Mouse (Mus musculus): Measurements from ENCODE around the gene Pde4d. TPM values are rescaled to one million over a fixed set of nuclear protein-coding genes. Genes with fewer than 3 reads are reported as not detected.

Pde4d gene
- polyA plus RNA-seq, 1 experiment from 2014 or later, result 13.6 TPM

GRCm38 (mm10) chr13:109834935-109835334, 1385.2 kb downstream of the Pde4d start:
- no peaks in the 10 kb centered on the region for H3K36me3 ChIP-seq (ENCODE audit: control insufficient read depth, insufficient read depth, low read length)
- ATAC-seq (ENCODE audit: low read depth) (no peak), DNase-seq (ENCODE audit: low spot score) (no peak)
- no peak overlapping the region for H3K4me2 ChIP-seq (ENCODE audit: low read depth, low read length)
- no peaks in the 10 kb centered on the region for H3K27me3 ChIP-seq (replicated peaks; ENCODE audit: control insufficient read depth, insufficient read depth, low read length)
- no peaks in the 10 kb centered on the region for H3K4me1 ChIP-seq (ENCODE audit: control insufficient read depth, insufficient read depth, low read length)
- H3K4me3 ChIP-seq (ENCODE audit: low read depth, low read length), result no peak overlapping the region
- no peak overlapping the region for H3K9ac ChIP-seq (ENCODE audit: low read depth, low read length)
- no peaks in the 10 kb centered on the region for H3K9me3 ChIP-seq (ENCODE audit: control insufficient read depth, low read length)
- no peak overlapping the region for H3K27ac ChIP-seq (replicated peaks; ENCODE audit: low read depth, low read length)
- WGBS, result 94% methylated on average over 3 of the region's 3 CpGs

GRCm38 (mm10) chr13:109837453-109837852, 1387.7 kb downstream of the Pde4d start:
- no peak overlapping the region for H3K27ac ChIP-seq (replicated peaks; ENCODE audit: low read depth, low read length)
- no peak for ATAC-seq (ENCODE audit: low read depth)
- 49% methylated on average over 11 of the region's 11 CpGs for WGBS
- H3K4me2 ChIP-seq (ENCODE audit: low read depth, low read length), result no peak overlapping the region; the same call in 1 of the 2 replicates
- H3K4me3 ChIP-seq (ENCODE audit: low read depth, low read length), result no peak overlapping the region
- H3K27me3 ChIP-seq (replicated peaks; ENCODE audit: control insufficient read depth, insufficient read depth, low read length), result no peaks in the 10 kb centered on the region
- no peaks in the 10 kb centered on the region for H3K9me3 ChIP-seq (ENCODE audit: control insufficient read depth, low read length)
- H3K36me3 ChIP-seq (ENCODE audit: control insufficient read depth, insufficient read depth, low read length), result no peaks in the 10 kb centered on the region
- no peak overlapping the region for H3K9ac ChIP-seq (ENCODE audit: low read depth, low read length)
- peak; percentile 60 for DNase-seq (ENCODE audit: low spot score)
- no peaks in the 10 kb centered on the region for H3K4me1 ChIP-seq (ENCODE audit: control insufficient read depth, insufficient read depth, low read length)

- DNase-seq (ENCODE audit: low spot score), result no peak
- H3K36me3 ChIP-seq (ENCODE audit: control insufficient read depth, insufficient read depth, low read length), result no peaks in the 10 kb centered on the region
- H3K4me3 ChIP-seq (ENCODE audit: low read depth, low read length), result no peak overlapping the region
- H3K27ac ChIP-seq (replicated peaks; ENCODE audit: low read depth, low read length), result no peak overlapping the region
- no peak for ATAC-seq (ENCODE audit: low read depth)
- H3K9me3 ChIP-seq (ENCODE audit: control insufficient read depth, low read length), result no peaks in the 10 kb centered on the region
- no peak overlapping the region for H3K4me2 ChIP-seq (ENCODE audit: low read depth, low read length)
- WGBS, result 86% methylated on average over 7 of the region's 7 CpGs
- no peaks in the 10 kb centered on the region for H3K27me3 ChIP-seq (replicated peaks; ENCODE audit: control insufficient read depth, insufficient read depth, low read length)
- no peak overlapping the region for H3K9ac ChIP-seq (ENCODE audit: low read depth, low read length)
- no peaks in the 10 kb centered on the region for H3K4me1 ChIP-seq (ENCODE audit: control insufficient read depth, insufficient read depth, low read length)
Measured at GRCm38 (mm10) chr13:109837921-109838320, 1388.2 kb downstream of the Pde4d start.

GRCm38 (mm10) chr13:109840251-109840650, 1390.5 kb downstream of the Pde4d start:
- Histone ChIP-seq H3K9ac (ENCODE audit: low read depth, low read length) (no peak overlapping the region), H3K36me3 (ENCODE audit: control insufficient read depth, insufficient read depth, low read length) (no peaks in the 10 kb centered on the region), H3K4me1 (ENCODE audit: control insufficient read depth, insufficient read depth, low read length) (no peaks in the 10 kb centered on the region), H3K27me3 (replicated peaks; ENCODE audit: control insufficient read depth, insufficient read depth, low read length) (no peaks in the 10 kb centered on the region), H3K4me2 (ENCODE audit: low read depth, low read length) (no peak overlapping the region), H3K9me3 (ENCODE audit: control insufficient read depth, low read length) (no peaks in the 10 kb centered on the region), H3K27ac (replicated peaks; ENCODE audit: low read depth, low read length) (no peak overlapping the region), H3K4me3 (ENCODE audit: low read depth, low read length) (no peak overlapping the region)
- 27% methylated on average over 2 of the region's 2 CpGs for WGBS
- DNase-seq (ENCODE audit: low spot score), result no peak
- no peak for ATAC-seq (ENCODE audit: low read depth)

- Histone ChIP-seq H3K27ac (replicated peaks; ENCODE audit: low read depth, low read length) (no peak overlapping the region), H3K9ac (ENCODE audit: low read depth, low read length) (no peak overlapping the region), H3K4me3 (ENCODE audit: low read depth, low read length) (no peak overlapping the region), H3K9me3 (ENCODE audit: control insufficient read depth, low read length) (no peaks in the 10 kb centered on the region), H3K27me3 (replicated peaks; ENCODE audit: control insufficient read depth, insufficient read depth, low read length) (no peaks in the 10 kb centered on the region), H3K36me3 (ENCODE audit: control insufficient read depth, insufficient read depth, low read length) (no peaks in the 10 kb centered on the region), H3K4me2 (ENCODE audit: low read depth, low read length) (no peak overlapping the region), H3K4me1 (ENCODE audit: control insufficient read depth, insufficient read depth, low read length) (no peaks in the 10 kb centered on the region)
- ATAC-seq (ENCODE audit: low read depth), result no peak
- DNase-seq (ENCODE audit: low spot score), result no peak
- WGBS, result 81% methylated on average over 2 of the region's 2 CpGs
Measured at GRCm38 (mm10) chr13:109841140-109841822, 1391.5 kb downstream of the Pde4d start.

- DNase-seq (ENCODE audit: low spot score), result no peak
- Histone ChIP-seq H3K4me1 (ENCODE audit: control insufficient read depth, insufficient read depth, low read length) (no peaks in the 10 kb centered on the region), H3K27me3 (replicated peaks; ENCODE audit: control insufficient read depth, insufficient read depth, low read length) (no peaks in the 10 kb centered on the region), H3K4me2 (ENCODE audit: low read depth, low read length) (no peak overlapping the region), H3K27ac (replicated peaks; ENCODE audit: low read depth, low read length) (no peak overlapping the region), H3K4me3 (ENCODE audit: low read depth, low read length) (no peak overlapping the region), H3K36me3 (ENCODE audit: control insufficient read depth, insufficient read depth, low read length) (no peaks in the 10 kb centered on the region), H3K9me3 (ENCODE audit: control insufficient read depth, low read length) (no peaks in the 10 kb centered on the region), H3K9ac (ENCODE audit: low read depth, low read length) (no peak overlapping the region)
- no peak for ATAC-seq (ENCODE audit: low read depth)
- WGBS, result 96% methylated on average over 2 of the region's 2 CpGs
Measured at GRCm38 (mm10) chr13:109842982-109843381, 1393.2 kb downstream of the Pde4d start.

GRCm38 (mm10) chr13:109844828-109845227, 1395.1 kb downstream of the Pde4d start:
- no peak overlapping the region for H3K27ac ChIP-seq (replicated peaks; ENCODE audit: low read depth, low read length)
- 81% methylated on average over 6 of the region's 6 CpGs for WGBS
- H3K36me3 ChIP-seq (ENCODE audit: control insufficient read depth, insufficient read depth, low read length), result no peaks in the 10 kb centered on the region
- H3K4me1 ChIP-seq (ENCODE audit: control insufficient read depth, insufficient read depth, low read length), result no peaks in the 10 kb centered on the region
- H3K4me2 ChIP-seq (ENCODE audit: low read depth, low read length), result no peak overlapping the region
- no peak overlapping the region for H3K9ac ChIP-seq (ENCODE audit: low read depth, low read length)
- H3K9me3 ChIP-seq (ENCODE audit: control insufficient read depth, low read length), result no peaks in the 10 kb centered on the region
- H3K27me3 ChIP-seq (replicated peaks; ENCODE audit: control insufficient read depth, insufficient read depth, low read length), result no peaks in the 10 kb centered on the region
- ATAC-seq (ENCODE audit: low read depth) (no peak), DNase-seq (ENCODE audit: low spot score) (no peak)
- H3K4me3 ChIP-seq (ENCODE audit: low read depth, low read length), result no peak overlapping the region

GRCm38 (mm10) chr13:109863826-109864225, 1414.1 kb downstream of the Pde4d start:
- Histone ChIP-seq H3K4me3 (ENCODE audit: low read depth, low read length) (no peak overlapping the region), H3K9me3 (ENCODE audit: control insufficient read depth, low read length) (no peaks in the 10 kb centered on the region), H3K4me2 (ENCODE audit: low read depth, low read length) (no peak overlapping the region), H3K9ac (ENCODE audit: low read depth, low read length) (no peak overlapping the region), H3K27ac (replicated peaks; ENCODE audit: low read depth, low read length) (no peak overlapping the region), H3K36me3 (ENCODE audit: control insufficient read depth, insufficient read depth, low read length) (no peaks in the 10 kb centered on the region), H3K27me3 (replicated peaks; ENCODE audit: control insufficient read depth, insufficient read depth, low read length) (no peaks in the 10 kb centered on the region), H3K4me1 (ENCODE audit: control insufficient read depth, insufficient read depth, low read length) (no peaks in the 10 kb centered on the region)
- ATAC-seq (ENCODE audit: low read depth) (no peak), DNase-seq (ENCODE audit: low spot score) (no peak)
- 40% methylated on average over 1 of the region's 1 CpGs for WGBS

GRCm38 (mm10) chr13:109864311-109864710, 1414.6 kb downstream of the Pde4d start:
- ATAC-seq (ENCODE audit: low read depth) (no peak), DNase-seq (ENCODE audit: low spot score) (no peak)

More at GRCm38 (mm10) chr13:109864311-109864710, 1414.6 kb downstream of the Pde4d start:
- H3K4me1 ChIP-seq (ENCODE audit: control insufficient read depth, insufficient read depth, low read length), result no peaks in the 10 kb centered on the region
- H3K27ac ChIP-seq (replicated peaks; ENCODE audit: low read depth, low read length), result no peak overlapping the region
- WGBS, result 73% methylated on average over 6 of the region's 6 CpGs
- H3K27me3 ChIP-seq (replicated peaks; ENCODE audit: control insufficient read depth, insufficient read depth, low read length), result no peaks in the 10 kb centered on the region
- no peak overlapping the region for H3K4me2 ChIP-seq (ENCODE audit: low read depth, low read length)
- H3K4me3 ChIP-seq (ENCODE audit: low read depth, low read length), result no peak overlapping the region
- no peaks in the 10 kb centered on the region for H3K9me3 ChIP-seq (ENCODE audit: control insufficient read depth, low read length)
- H3K9ac ChIP-seq (ENCODE audit: low read depth, low read length), result no peak overlapping the region
- H3K36me3 ChIP-seq (ENCODE audit: control insufficient read depth, insufficient read depth, low read length), result no peaks in the 10 kb centered on the region

All from embryonic facial prominence, embryonic 14.5 days (tissue).